Mouse (Mus musculus): ENCODE measurements at regions not wholly inside any gene's neighbourhood (a gene's known extent, or its start where the extent isn't known, plus 50 kb on each side); places are given as distances from the start of the nearest gene placed in this dataset.

GRCm38 (mm10) chr15:62845884-62846283, 999.1 kb downstream of the Gsdmc2 start:
- in situ Hi-C loops (cut with MboI; ENCODE audit: low pct_ligation_motif_present, low pct_unique_long_range_greater_than_20kb, low sequenced_read_pairs), result no loop called here

GRCm38 (mm10) chr15:62825586-62825985, 1019.4 kb downstream of the Gsdmc2 start:
- no peak for DNase-seq (ENCODE audit: extremely low read depth)
- in situ Hi-C loops (cut with MboI; ENCODE audit: low pct_ligation_motif_present, low pct_unique_long_range_greater_than_20kb, low sequenced_read_pairs), result no loop called here
- no peak for TF ChIP-seq ZNF384 (IDR thresholded peaks at IDR 0.05; ENCODE audit: low read depth, low read length)

More at GRCm38 (mm10) chr15:62845884-62846283, 999.1 kb downstream of the Gsdmc2 start:
- Histone ChIP-seq H3K36me3 (replicated peaks in 1 of 2; ENCODE audit: control insufficient read depth in 1 of 2, insufficient read depth in 1 of 2, low read length in 1 of 2) (no peaks in the 10 kb centered on the region), H3K9ac (ENCODE audit: insufficient read depth, low read depth) (no peak overlapping the region), H3K4me1 (ENCODE audit: control insufficient read depth in 1 of 2, insufficient read depth in 2 of 2) (no peaks in the 10 kb centered on the region), H3K4me3 (replicated peaks in 1 of 3; ENCODE audit: low read depth in 2 of 3, low read length in 2 of 3, poor library complexity in 1 of 3) (no peak overlapping the region), H3K9me3 (replicated peaks; ENCODE audit: low read length) (no peaks in the 10 kb centered on the region), H3K79me2 (replicated peaks; ENCODE audit: control insufficient read depth, extremely low read depth, insufficient read depth, poor library complexity, severe bottlenecking) (no peaks in the 10 kb centered on the region), H3K27ac (ENCODE audit: insufficient read depth, low read depth) (no peak overlapping the region), H3K27me3 (replicated peaks) (no peaks in the 10 kb centered on the region), H3K4me2 (ENCODE audit: insufficient read depth, low read depth, poor library complexity, severe bottlenecking) (no peak overlapping the region)
- dilution Hi-C loops (cut with MboI; ENCODE audit: extremely low pct_ligation_motif_present, extremely low pct_unique_long_range_greater_than_20kb, low sequenced_read_pairs), result no loop called here
- TF ChIP-seq MAFK (IDR thresholded peaks at IDR 0.05; ENCODE audit: insufficient replicate concordance, low read length) (no peak), IRF4 (IDR thresholded peaks at IDR 0.05; ENCODE audit: low read depth, low read length) (no peak), JUND (conservative IDR thresholded peaks at IDR 0.05; ENCODE audit: low read depth, low read length) (no peak), BHLHE40 (IDR thresholded peaks at IDR 0.05; ENCODE audit: low read depth, low read length) (no peak), KAT2A (IDR thresholded peaks at IDR 0.05; ENCODE audit: insufficient replicate concordance, low read length) (no peak), E2F4 (IDR thresholded peaks at IDR 0.05; ENCODE audit: insufficient replicate concordance, low read depth, low read length) (no peak)
- no peak for DNase-seq (ENCODE audit: extremely low read depth)

GRCm38 (mm10) chr15:62823861-62824518, 1021.0 kb downstream of the Gsdmc2 start:
- H3K9me3 ChIP-seq (replicated peaks; ENCODE audit: low read length), result no peaks in the 10 kb centered on the region
- H3K9ac ChIP-seq (ENCODE audit: insufficient read depth, low read depth), result no peak overlapping the region
- TF ChIP-seq NRF1 (IDR thresholded peaks at IDR 0.05; ENCODE audit: low read depth, low read length) (no peak), MEF2A (IDR thresholded peaks at IDR 0.05; ENCODE audit: borderline replicate concordance, low read depth, low read length) (peak; percentile 85), ZMIZ1 (IDR thresholded peaks at IDR 0.05; ENCODE audit: low read depth, low read length) (no peak), JUND (conservative IDR thresholded peaks at IDR 0.05; ENCODE audit: low read depth, low read length) (peak; percentile 72; the same call in 1 of the 2 replicates), MYC (IDR thresholded peaks at IDR 0.05; ENCODE audit: low read depth, low read length) (peak; percentile 69; the same call in 1 of the 2 replicates), EP300 (IDR thresholded peaks at IDR 0.05; ENCODE audit: low read length) (peak; percentile 93), MAX (IDR thresholded peaks at IDR 0.05; ENCODE audit: low read length) (peak; percentile 45; the same call in 1 of the 2 replicates), USF2 (conservative IDR thresholded peaks at IDR 0.05; ENCODE audit: low read depth, low read length) (no peak), RCOR1 (conservative IDR thresholded peaks at IDR 0.05; ENCODE audit: low read depth, low read length) (peak; percentile 77), BHLHE40 (IDR thresholded peaks at IDR 0.05; ENCODE audit: low read depth, low read length) (peak; percentile 52), ZNF384 (IDR thresholded peaks at IDR 0.05; ENCODE audit: low read depth, low read length) (peak; percentile 96), ZKSCAN1 (IDR thresholded peaks at IDR 0.05; ENCODE audit: borderline replicate concordance, low read depth, low read length) (no peak), TCF12 (IDR thresholded peaks at IDR 0.05; ENCODE audit: low read depth, low read length) (no peak), JUN (IDR thresholded peaks at IDR 0.05; ENCODE audit: insufficient read depth, low read depth, low read length) (peak; percentile 68; the same call in 1 of the 2 replicates), IRF4 (IDR thresholded peaks at IDR 0.05; ENCODE audit: low read depth, low read length) (peak; percentile 93), ETS1 (conservative IDR thresholded peaks at IDR 0.05; ENCODE audit: low read depth, low read length) (peak; percentile 57; the same call in 1 of the 2 replicates), POLR2A (IDR thresholded peaks at IDR 0.05; ENCODE audit: low read depth, low read length) (no peak), CHD1 (IDR thresholded peaks at IDR 0.05; ENCODE audit: low read depth, low read length) (no peak), SIN3A (IDR thresholded peaks at IDR 0.05; ENCODE audit: low read length) (0 out of 2 replicates have a peak, but pooled peaks have one; percentile 51), TBP (conservative IDR thresholded peaks at IDR 0.05; ENCODE audit: low read depth, low read length) (no peak), CHD2 (IDR thresholded peaks at IDR 0.05; ENCODE audit: low read length) (peak; percentile 46; the same call in 1 of the 2 replicates)
- in situ Hi-C loops (cut with MboI; ENCODE audit: low pct_ligation_motif_present, low pct_unique_long_range_greater_than_20kb, low sequenced_read_pairs) (loop anchor here (25.0 kb wide), 3 partner anchors 813 to 1662 kb away; no protein-coding TSS in a partner anchor), dilution Hi-C loops (cut with MboI; ENCODE audit: extremely low pct_ligation_motif_present, extremely low pct_unique_long_range_greater_than_20kb, low sequenced_read_pairs) (no loop called here)
- no peaks in the 10 kb centered on the region for H3K79me2 ChIP-seq (replicated peaks; ENCODE audit: control insufficient read depth, extremely low read depth, insufficient read depth, poor library complexity, severe bottlenecking)
- H3K27me3 ChIP-seq (replicated peaks), result no peaks in the 10 kb centered on the region
- H3K36me3 ChIP-seq (replicated peaks in 1 of 2; ENCODE audit: control insufficient read depth in 1 of 2, insufficient read depth in 1 of 2, low read length in 1 of 2), result no peaks in the 10 kb centered on the region
- H3K4me3 ChIP-seq (replicated peaks in 1 of 3; ENCODE audit: low read depth in 2 of 3, low read length in 2 of 3, poor library complexity in 1 of 3), result no peak overlapping the region
- peaks cover 7 to 30% of the 10 kb centered on the region in 2 experiments for H3K4me1 ChIP-seq (ENCODE audit: control insufficient read depth in 1 of 2, insufficient read depth in 2 of 2)
- H3K27ac ChIP-seq (ENCODE audit: insufficient read depth, low read depth), result peak overlapping the region; percentile 34; the same call in 1 of the 2 replicates
- H3K4me2 ChIP-seq (ENCODE audit: insufficient read depth, low read depth, poor library complexity, severe bottlenecking), result no peak overlapping the region; the same call in 1 of the 2 replicates
- DNase-seq (ENCODE audit: extremely low read depth), result peak; percentile 78

More at GRCm38 (mm10) chr15:62825586-62825985, 1019.4 kb downstream of the Gsdmc2 start:
- H3K9ac ChIP-seq (ENCODE audit: insufficient read depth, low read depth), result no peak overlapping the region
- H3K4me3 ChIP-seq (replicated peaks in 1 of 3; ENCODE audit: low read depth in 2 of 3, low read length in 2 of 3, poor library complexity in 1 of 3), result no peak overlapping the region
- dilution Hi-C loops (cut with MboI; ENCODE audit: extremely low pct_ligation_motif_present, extremely low pct_unique_long_range_greater_than_20kb, low sequenced_read_pairs), result no loop called here
- H3K4me2 ChIP-seq (ENCODE audit: insufficient read depth, low read depth, poor library complexity, severe bottlenecking), result no peak overlapping the region
- H3K79me2 ChIP-seq (replicated peaks; ENCODE audit: control insufficient read depth, extremely low read depth, insufficient read depth, poor library complexity, severe bottlenecking), result no peaks in the 10 kb centered on the region
- H3K4me1 ChIP-seq (ENCODE audit: control insufficient read depth in 1 of 2, insufficient read depth in 2 of 2), result peaks cover 7 to 30% of the 10 kb centered on the region in 2 experiments
- no peaks in the 10 kb centered on the region for H3K27me3 ChIP-seq (replicated peaks)
- no peak overlapping the region for H3K27ac ChIP-seq (ENCODE audit: insufficient read depth, low read depth)
- H3K9me3 ChIP-seq (replicated peaks; ENCODE audit: low read length), result no peaks in the 10 kb centered on the region
- no peaks in the 10 kb centered on the region for H3K36me3 ChIP-seq (replicated peaks in 1 of 2; ENCODE audit: control insufficient read depth in 1 of 2, insufficient read depth in 1 of 2, low read length in 1 of 2)
